Mouse (Mus musculus) liver, embryonic 11.5 days (tissue): ENCODE measurements around the gene Ngef. TPM values are rescaled to one million over a fixed set of nuclear protein-coding genes. Genes with fewer than 3 reads are reported as not detected.

Source experiments
- ATAC-seq: fragments of 200-750 bp; cut with Nextera tagmentation; replicated peaks from 2 replicates; pipeline ENCODE4 v1.8.0; 2017; ENCODE audit warnings: moderate number of reproducible peaks, mild to moderate bottlenecking, moderate TSS enrichment, moderate library complexity; ENCODE audit not compliant: low FRiP score
- DNase-seq: peaks from one replicate; pipeline ENCODE4 v3.0.0-alpha.2; 2017; ENCODE audit warnings: low spot score
- H3K27ac ChIP-seq: fragments of 300-500 bp; sonication (generic); 2 replicates; pipeline ENCODE4 v1.5.1; 2014; ENCODE audit warnings: mild to moderate bottlenecking, low read depth, low read length, control low read depth
- H3K27me3 ChIP-seq: fragments of 300-500 bp; sonication (generic); replicated peaks from 2 replicates; pipeline ENCODE4 v1.6.1; 2014; ENCODE audit warnings: low read length, mixed read lengths; ENCODE audit not compliant: control insufficient read depth, insufficient read depth
- H3K36me3 ChIP-seq: fragments of 300-500 bp; sonication (generic); 2 replicates; pipeline ENCODE4 v1.6.1; 2014; ENCODE audit warnings: mild to moderate bottlenecking, low read length, moderate library complexity, mixed read lengths; ENCODE audit not compliant: control insufficient read depth, insufficient read depth
- H3K4me1 ChIP-seq: fragments of 300-500 bp; sonication (generic); replicated peaks from 2 replicates; pipeline ENCODE4 v1.6.1; 2014; ENCODE audit warnings: low read length, mixed read lengths; ENCODE audit not compliant: control insufficient read depth, insufficient read depth
- H3K4me2 ChIP-seq: fragments of 300-500 bp; sonication (generic); 2 replicates; pipeline ENCODE4 v1.6.1; 2014; ENCODE audit warnings: mild to moderate bottlenecking, control low read depth, moderate library complexity
- H3K4me3 ChIP-seq: fragments of 300-500 bp; sonication (generic); 2 replicates; pipeline ENCODE4 v1.5.1; 2014; ENCODE audit warnings: low read depth, low read length, control low read depth
- H3K9ac ChIP-seq: fragments of 300-500 bp; sonication (generic); 2 replicates; pipeline ENCODE4 v1.6.1; 2014; ENCODE audit warnings: low read depth, low read length, control low read depth
- H3K9me3 ChIP-seq: fragments of 300-500 bp; sonication (generic); 2 replicates; pipeline ENCODE4 v1.6.1; 2016; ENCODE audit warnings: low read length, inconsistent platforms, mixed read lengths; ENCODE audit not compliant: control insufficient read depth
- WGBS: fragments of 180-500 bp; shearing (Covaris S2); extraction: QIAGEN DNeasy Blood & Tissue Kit; methylation state at CpG from one replicate; pipeline ENCODE4 v1.1.7; 2014; 5-methylcytosine and 5-hydroxymethylcytosine counted together
- polyA plus RNA-seq: library from polyadenylated mRNA; unstranded; fragments of >200 nt; fragmentation: Nextera tagmentation; extraction: Ambion mirVana; gene quantifications from 2 replicates; pipeline ENCODE4 v1.2.1, GENCODE M21; 2014

The Ngef gene
- polyA plus RNA-seq, 1 experiment from 2014 or later, result 2.4 TPM

- H3K9ac ChIP-seq, result no peak overlapping the region
- WGBS, result 81% methylated on average over 2 of the region's 2 CpGs
- H3K27me3 ChIP-seq, result no peaks in the 10 kb centered on the region
- ATAC-seq (no peak), DNase-seq (no peak)
- no peaks in the 10 kb centered on the region for H3K9me3 ChIP-seq
- no peaks in the 10 kb centered on the region for H3K4me1 ChIP-seq
- no peak overlapping the region for H3K4me3 ChIP-seq
- H3K36me3 ChIP-seq, result no peaks in the 10 kb centered on the region
- no peak overlapping the region for H3K4me2 ChIP-seq
- H3K27ac ChIP-seq, result no peak overlapping the region
Measured at GRCm38 (mm10) chr1:87605296-87605695, 31.6 kb upstream of the Ngef start.

GRCm38 (mm10) chr1:87603389-87603788 is 29.7 kb upstream of the Ngef start:
- Histone ChIP-seq H3K27me3 (no peaks in the 10 kb centered on the region), H3K4me3 (no peak overlapping the region)

GRCm38 (mm10) chr1:87601801-87602200 is 28.1 kb upstream of the Ngef start:
- H3K4me3 ChIP-seq, result no peak overlapping the region
- H3K9ac ChIP-seq, result no peak overlapping the region
- DNase-seq (no peak), ATAC-seq (no peak)
- no peak overlapping the region for H3K27ac ChIP-seq
- H3K36me3 ChIP-seq, result no peaks in the 10 kb centered on the region
- 58% methylated on average over 2 of the region's 2 CpGs for WGBS
- no peaks in the 10 kb centered on the region for H3K27me3 ChIP-seq
- no peaks in the 10 kb centered on the region for H3K9me3 ChIP-seq
- no peaks in the 10 kb centered on the region for H3K4me1 ChIP-seq
- no peak overlapping the region for H3K4me2 ChIP-seq

More at GRCm38 (mm10) chr1:87603389-87603788, 29.7 kb upstream of the Ngef start:
- H3K36me3 ChIP-seq, result no peaks in the 10 kb centered on the region
- no peak overlapping the region for H3K27ac ChIP-seq
- no peaks in the 10 kb centered on the region for H3K9me3 ChIP-seq
- no peak overlapping the region for H3K9ac ChIP-seq
- DNase-seq (no peak), ATAC-seq (no peak)
- no peak overlapping the region for H3K4me2 ChIP-seq
- no peaks in the 10 kb centered on the region for H3K4me1 ChIP-seq
- WGBS, result 84% methylated on average over 5 of the region's 5 CpGs

- H3K36me3 ChIP-seq, result no peaks in the 10 kb centered on the region
- H3K4me1 ChIP-seq, result no peaks in the 10 kb centered on the region
- H3K4me2 ChIP-seq, result no peak overlapping the region
- H3K27me3 ChIP-seq, result no peaks in the 10 kb centered on the region
- DNase-seq (no peak), ATAC-seq (no peak)
- no peak overlapping the region for H3K9ac ChIP-seq
- H3K27ac ChIP-seq, result no peak overlapping the region
- 68% methylated on average over 7 of the region's 7 CpGs for WGBS
- H3K9me3 ChIP-seq, result no peaks in the 10 kb centered on the region
- no peak overlapping the region for H3K4me3 ChIP-seq
Measured at GRCm38 (mm10) chr1:87600533-87600932, 26.9 kb upstream of the Ngef start.

- no peaks in the 10 kb centered on the region for H3K4me1 ChIP-seq
- no peak for ATAC-seq
- no peaks in the 10 kb centered on the region for H3K27me3 ChIP-seq
- 90% methylated on average over 10 of the region's 10 CpGs for WGBS
- no peak for DNase-seq
- no peak overlapping the region for H3K27ac ChIP-seq
- H3K9me3 ChIP-seq, result no peaks in the 10 kb centered on the region
- no peak overlapping the region for H3K9ac ChIP-seq
- H3K4me2 ChIP-seq, result no peak overlapping the region
- H3K4me3 ChIP-seq, result no peak overlapping the region
- no peaks in the 10 kb centered on the region for H3K36me3 ChIP-seq
Measured at GRCm38 (mm10) chr1:87594671-87595070, 21.0 kb upstream of the Ngef start.

GRCm38 (mm10) chr1:87594261-87594660 is 20.6 kb upstream of the Ngef start:
- no peaks in the 10 kb centered on the region for H3K4me1 ChIP-seq
- ATAC-seq (no peak), DNase-seq (no peak)
- H3K27me3 ChIP-seq, result no peaks in the 10 kb centered on the region
- no peaks in the 10 kb centered on the region for H3K36me3 ChIP-seq
- no peak overlapping the region for H3K9ac ChIP-seq
- H3K27ac ChIP-seq, result no peak overlapping the region
- H3K4me3 ChIP-seq, result no peak overlapping the region
- no peak overlapping the region for H3K4me2 ChIP-seq
- no peaks in the 10 kb centered on the region for H3K9me3 ChIP-seq
- WGBS, result 67% methylated on average over 3 of the region's 3 CpGs

- Histone ChIP-seq H3K4me2 (no peak overlapping the region), H3K4me3 (no peak overlapping the region), H3K4me1 (no peaks in the 10 kb centered on the region), H3K27ac (no peak overlapping the region), H3K36me3 (no peaks in the 10 kb centered on the region), H3K27me3 (no peaks in the 10 kb centered on the region), H3K9ac (no peak overlapping the region), H3K9me3 (no peaks in the 10 kb centered on the region)
- DNase-seq (no peak), ATAC-seq (no peak)
- 83% methylated on average over 8 of the region's 8 CpGs for WGBS
Measured at GRCm38 (mm10) chr1:87589980-87590379, 16.3 kb upstream of the Ngef start.

- WGBS, result 84% methylated on average over 7 of the region's 7 CpGs
Measured at GRCm38 (mm10) chr1:87589162-87589561, 15.5 kb upstream of the Ngef start.

GRCm38 (mm10) chr1:87580824-87581223 is 7.2 kb upstream of the Ngef start:
- 14% methylated on average over 3 of the region's 3 CpGs for WGBS
- no peaks in the 10 kb centered on the region for H3K27me3 ChIP-seq

More at GRCm38 (mm10) chr1:87589162-87589561, 15.5 kb upstream of the Ngef start:
- Histone ChIP-seq H3K36me3 (no peaks in the 10 kb centered on the region), H3K27ac (no peak overlapping the region), H3K9me3 (no peaks in the 10 kb centered on the region), H3K4me2 (no peak overlapping the region), H3K27me3 (no peaks in the 10 kb centered on the region), H3K4me3 (no peak overlapping the region), H3K4me1 (no peaks in the 10 kb centered on the region), H3K9ac (no peak overlapping the region)
- DNase-seq (no peak), ATAC-seq (no peak)

More at GRCm38 (mm10) chr1:87580824-87581223, 7.2 kb upstream of the Ngef start:
- H3K9ac ChIP-seq, result no peak overlapping the region
- no peaks in the 10 kb centered on the region for H3K4me1 ChIP-seq
- DNase-seq (no peak), ATAC-seq (no peak)
- no peaks in the 10 kb centered on the region for H3K9me3 ChIP-seq
- no peak overlapping the region for H3K4me2 ChIP-seq
- H3K36me3 ChIP-seq, result no peaks in the 10 kb centered on the region
- no peak overlapping the region for H3K27ac ChIP-seq
- H3K4me3 ChIP-seq, result no peak overlapping the region
